Mouse (Mus musculus) monocyte, adult 2 months (primary cell): ENCODE measurements at regions not wholly inside any gene's neighbourhood (a gene's known extent, or its start where the extent isn't known, plus 50 kb on each side); places are given as distances from the start of the nearest gene placed in this dataset.

ENCODE experiments used
- DNase-seq, 2 experiments: peaks; one replicate each; pipeline ENCODE4 v3.0.0; 2022; ENCODE audit warnings: low spot score in 2 of 2, low read depth in 1 of 2

- DNase-seq: no peak
Measured at GRCm38 (mm10) chr11:89247991-89248390, 54.1 kb downstream of the Nog start.

DNA sequence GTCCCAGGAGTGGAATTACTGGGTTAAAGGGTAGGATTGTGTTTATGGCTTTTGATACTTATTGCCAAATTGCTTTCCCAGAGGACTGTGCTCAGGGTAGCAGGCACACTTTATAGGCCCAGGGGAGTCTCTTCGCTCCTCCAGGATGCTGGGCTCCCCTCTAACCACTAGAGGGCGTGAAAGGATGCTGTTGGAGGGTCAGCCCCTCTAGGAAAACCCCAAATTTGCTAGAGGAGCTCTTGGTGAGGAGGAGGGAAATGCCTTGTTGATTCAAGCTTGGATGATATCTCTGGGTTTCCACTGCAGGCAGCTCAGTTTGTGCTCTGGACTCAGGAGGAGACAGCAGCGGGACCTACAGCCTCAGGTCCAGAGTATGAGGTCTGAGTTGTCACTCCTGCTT lies 58.8 kb downstream of the Nog start:
- DNase-seq: no peak

- DNase-seq: no peak
Measured at GRCm38 (mm10) chr11:89242130-89242529, 60.0 kb downstream of the Nog start.

DNA sequence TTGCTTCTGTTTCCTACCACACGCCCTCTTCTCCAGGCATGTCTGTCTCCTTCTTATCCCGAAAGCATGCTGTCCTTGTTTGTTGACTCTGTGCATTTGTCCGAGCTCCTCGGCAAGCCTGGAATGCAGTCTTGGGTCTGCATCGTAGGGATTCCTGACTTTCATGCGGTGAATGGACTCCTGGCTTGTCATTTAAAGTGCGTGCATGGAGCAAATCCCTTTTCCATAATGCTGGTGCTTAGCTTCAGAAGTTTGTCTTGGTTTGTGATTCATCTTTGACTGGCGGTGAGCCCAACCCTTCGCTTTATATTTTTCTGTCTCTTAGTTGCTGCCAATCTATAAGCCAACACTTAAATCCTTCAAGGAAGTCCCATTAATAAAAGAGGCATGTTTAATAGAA lies 62.2 kb downstream of the Nog start:
- DNase-seq: no peak

GRCm38 (mm10) chr11:89236904-89237303 lies 65.2 kb downstream of the Nog start:
- DNase-seq: no peak

- DNase-seq: no peak
Measured at GRCm38 (mm10) chr11:89232884-89233480, 69.2 kb downstream of the Nog start.

GRCm38 (mm10) chr11:89229726-89230125 lies 72.4 kb downstream of the Nog start:
- no peak for DNase-seq

DNA sequence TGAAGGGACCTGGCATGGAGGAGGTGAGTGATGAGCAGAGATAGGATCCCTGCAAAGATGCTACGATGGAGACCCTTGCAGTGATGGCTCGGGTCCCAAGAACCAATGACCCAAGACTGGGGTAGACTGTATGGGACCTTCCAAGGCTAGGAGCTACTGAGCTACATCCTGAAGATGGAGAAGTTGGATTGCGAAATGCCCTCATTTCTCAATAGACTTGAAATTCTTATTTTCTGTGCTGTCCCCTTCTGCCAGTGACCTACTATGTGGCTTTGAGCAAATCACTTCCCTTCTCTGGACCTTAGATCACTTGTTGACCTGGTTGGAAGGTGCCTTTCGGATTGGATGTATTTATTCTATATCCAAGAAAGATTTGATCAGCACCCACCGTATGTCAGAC lies 88.9 kb downstream of the Nog start:
- DNase-seq: no peak

DNA sequence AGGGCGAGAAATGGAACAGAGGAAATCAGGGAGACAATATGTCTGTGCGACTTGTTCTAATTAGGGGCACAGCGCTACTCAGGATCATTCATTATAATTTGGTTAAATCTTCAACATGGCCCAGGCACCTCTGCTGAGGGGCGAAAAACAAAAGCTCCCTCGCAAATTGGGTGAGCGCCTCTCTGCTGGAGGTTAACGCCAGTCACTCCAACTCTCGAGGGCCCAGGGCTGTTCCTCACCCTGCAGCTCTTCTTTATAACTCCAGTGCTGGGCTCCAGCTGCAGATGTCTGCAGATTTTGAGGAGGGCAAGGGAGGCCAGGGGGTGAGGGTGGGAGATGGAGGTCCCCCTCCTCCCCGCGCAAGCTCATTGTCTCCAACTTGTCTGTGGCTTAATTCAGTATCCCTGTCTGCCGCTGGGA lies 92.6 kb downstream of the Nog start:
- no peak for DNase-seq

DNA sequence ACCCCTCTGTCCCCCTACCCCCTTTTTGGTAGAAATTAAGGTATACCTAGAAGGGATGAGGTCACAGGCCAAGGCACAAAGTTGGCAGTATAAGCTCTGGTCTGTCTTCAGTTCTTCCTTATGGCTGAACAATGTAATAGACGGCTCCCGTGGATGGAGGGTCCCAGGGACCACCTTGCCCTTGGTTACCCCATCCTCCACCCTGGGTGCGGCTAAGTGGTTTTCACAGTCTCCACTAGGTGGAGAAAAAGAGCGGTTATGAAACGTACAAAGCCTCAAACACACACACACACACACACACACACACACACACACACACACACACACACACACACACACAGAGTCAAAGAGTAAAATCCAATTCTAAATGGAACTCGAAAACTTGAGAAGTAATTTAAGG lies 93.1 kb downstream of the Nog start:
- DNase-seq: no peak

GRCm38 (mm10) chr11:89206788-89207187 lies 95.3 kb downstream of the Nog start:
- DNase-seq: no peak

GRCm38 (mm10) chr11:89204948-89205545 lies 97.1 kb downstream of the Nog start:
- DNase-seq: no peak

DNA sequence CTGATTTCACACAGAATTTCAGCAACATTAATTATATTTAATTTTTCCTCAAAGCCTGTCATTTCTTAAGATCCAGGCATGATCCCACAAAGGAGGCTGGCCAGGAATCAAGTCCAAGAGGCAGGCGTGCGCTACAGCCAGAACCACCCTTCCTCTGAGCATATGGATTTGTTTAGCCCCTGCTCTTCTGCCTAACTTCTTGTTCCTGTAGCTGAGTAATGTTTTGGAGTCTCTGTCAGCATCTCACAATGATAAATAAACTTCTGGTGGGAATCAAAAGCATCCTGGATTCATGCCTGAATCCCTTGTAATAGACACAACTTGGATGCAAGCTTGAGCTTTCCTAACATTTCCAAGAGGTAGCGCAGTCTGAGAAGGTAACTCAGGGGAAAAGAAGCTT lies 101.7 kb downstream of the Nog start:
- no peak for DNase-seq

- DNase-seq: no peak
Measured at GRCm38 (mm10) chr11:89192815-89193214, 109.3 kb downstream of the Nog start.

- DNase-seq: no peak
Measured at GRCm38 (mm10) chr11:89186911-89187621, 113.4 kb downstream of the Gm525 start.

DNA sequence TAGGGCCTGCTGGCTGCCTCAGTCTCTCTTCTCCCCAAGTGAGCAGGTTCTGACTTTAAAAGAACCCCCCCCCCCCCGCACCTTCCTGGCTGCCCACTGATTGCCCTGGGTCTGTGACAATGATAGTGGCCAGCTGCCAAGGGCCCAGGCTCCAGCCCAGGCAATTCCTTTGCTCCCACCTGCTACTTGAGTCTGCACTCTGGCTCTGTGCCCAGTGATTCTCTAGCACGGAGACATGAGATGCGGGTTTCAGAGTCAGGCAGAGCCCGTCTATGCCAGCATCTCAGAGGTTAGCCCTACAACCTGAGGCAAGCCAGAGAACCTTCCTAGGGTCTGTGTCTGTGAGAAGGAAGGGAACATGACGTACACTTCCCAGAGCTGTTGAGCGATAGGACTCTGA lies 112.2 kb downstream of the Gm525 start:
- no peak for DNase-seq

- no peak for DNase-seq
Measured at GRCm38 (mm10) chr11:89181471-89181870, 107.8 kb downstream of the Gm525 start.

DNA sequence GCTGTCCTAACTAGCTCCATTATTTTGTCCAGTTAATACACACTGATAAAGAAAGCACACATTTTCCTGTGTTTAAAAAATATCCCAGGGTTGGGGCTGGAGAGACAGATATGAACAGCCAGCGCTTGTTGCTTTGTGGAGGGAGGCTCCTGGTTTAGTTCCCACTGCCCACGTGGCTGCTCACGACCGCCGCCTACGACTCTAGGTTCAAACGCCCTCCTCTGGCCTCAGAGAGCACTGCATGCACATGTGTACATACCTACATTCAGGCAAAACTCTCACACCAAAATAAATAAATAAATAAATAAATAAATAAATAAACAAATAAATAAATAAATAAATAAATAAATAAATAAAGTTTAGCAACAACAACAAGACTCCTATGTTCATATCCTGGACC lies 104.8 kb downstream of the Gm525 start:
- no peak for DNase-seq

DNA sequence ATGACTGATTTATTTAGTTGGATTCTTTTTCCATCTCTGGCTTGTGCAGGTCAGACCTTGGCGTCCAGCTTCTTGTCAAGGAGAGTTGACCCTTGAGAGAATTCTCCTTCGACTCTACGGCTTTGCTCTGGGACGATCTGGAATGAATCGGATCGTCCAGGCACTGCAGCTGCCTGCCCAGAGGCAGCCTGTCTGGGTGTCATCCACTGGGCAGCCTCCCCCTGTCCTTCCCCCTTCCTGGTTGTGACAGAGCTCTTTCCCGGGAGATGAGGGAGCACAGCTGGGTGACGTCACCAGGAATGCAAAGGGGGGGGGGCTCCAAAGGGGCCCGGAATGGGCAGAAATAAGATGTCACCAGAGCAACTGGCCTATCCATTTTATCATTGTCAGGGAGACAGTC lies 101.9 kb downstream of the Gm525 start:
- DNase-seq: no peak

DNA sequence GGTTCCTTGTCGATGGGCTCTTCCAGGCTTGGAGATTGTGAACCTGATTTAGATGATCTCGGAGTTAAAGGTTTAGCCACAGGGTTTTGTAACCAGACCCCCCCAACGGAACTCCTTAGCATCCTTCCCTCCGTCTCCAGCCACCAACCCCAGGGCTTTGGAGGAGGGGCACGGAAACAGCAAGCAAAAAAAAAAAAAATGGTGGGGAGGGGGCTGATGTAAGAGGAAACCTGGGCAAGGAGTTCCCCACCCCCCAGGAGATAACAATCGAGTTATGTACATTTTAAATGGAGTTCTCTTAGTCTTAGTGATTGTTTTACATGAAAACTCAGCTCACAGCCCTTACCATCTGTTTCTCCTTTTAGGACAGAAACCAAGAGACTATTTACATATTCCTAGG lies 101.3 kb downstream of the Gm525 start:
- no peak for DNase-seq

DNA sequence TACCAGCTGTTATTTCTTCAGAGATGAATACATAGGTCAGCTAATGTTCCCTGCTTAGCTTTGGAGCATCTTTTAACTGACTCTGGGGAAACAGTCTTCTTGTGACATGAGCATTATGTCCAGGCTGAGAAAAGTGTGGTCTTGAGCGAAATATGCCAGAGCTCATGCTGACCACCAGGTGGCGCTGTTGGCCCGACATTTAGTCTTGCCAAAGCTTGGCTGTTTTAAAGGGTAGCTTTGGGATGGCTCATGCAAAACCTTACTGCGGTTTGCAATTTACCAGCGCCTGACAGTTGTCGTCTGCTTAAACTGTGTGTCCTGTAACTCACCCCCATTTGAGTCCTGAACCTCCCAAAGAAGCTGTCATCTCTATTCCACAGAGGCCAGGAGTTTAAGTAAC lies 91.6 kb downstream of the Gm525 start:
- DNase-seq: peak in 1 of 2 experiments; percentile 32

DNA sequence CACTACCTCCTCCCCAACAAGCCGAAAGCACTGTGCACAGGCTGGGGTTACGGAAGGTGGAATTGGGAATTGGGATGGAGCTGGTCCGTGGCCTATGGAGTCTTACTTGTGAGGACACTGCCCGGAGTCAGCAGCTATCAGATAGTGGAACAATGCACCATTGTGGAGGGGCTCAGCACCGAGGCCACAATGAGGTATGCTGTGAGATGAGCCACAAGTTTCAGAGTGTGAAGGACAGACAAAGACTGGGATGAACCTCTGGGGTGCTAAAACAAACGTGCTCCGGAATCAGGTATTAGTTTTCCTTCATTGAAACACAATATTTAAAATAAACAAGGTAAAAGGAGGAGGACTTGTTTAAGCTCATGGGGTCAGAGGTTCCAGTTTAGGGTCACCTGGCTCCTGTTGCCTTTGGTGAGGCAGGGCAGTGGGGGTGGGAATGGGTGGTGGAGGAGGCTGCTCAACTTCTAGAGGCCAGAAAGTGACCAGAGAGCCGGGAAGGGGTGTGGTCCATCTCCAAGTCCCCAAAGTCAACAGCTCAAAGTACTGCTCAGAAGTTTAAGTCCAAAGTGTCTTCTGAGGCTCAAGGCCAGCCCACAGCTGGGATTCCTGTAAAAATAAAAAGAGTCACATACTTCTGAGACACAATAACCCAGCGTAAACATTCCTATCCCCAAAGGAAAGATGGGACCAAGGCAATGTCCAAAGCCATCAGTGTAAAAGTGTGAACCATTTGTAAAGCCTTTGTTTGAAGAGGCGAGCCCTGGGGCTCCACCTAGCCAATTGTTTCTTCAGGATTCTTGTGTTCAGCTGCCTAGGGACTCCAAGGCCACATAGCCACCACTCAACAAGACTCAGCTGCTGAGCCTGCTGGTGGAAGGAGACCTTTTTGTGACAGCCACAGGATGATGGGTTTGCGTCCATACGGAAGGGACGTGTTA lies 80.1 kb downstream of the Gm525 start:
- no peak for DNase-seq
